Mouse (Mus musculus): ENCODE results near the gene Glis3. TPM values are rescaled to one million over a fixed set of nuclear protein-coding genes. Genes with fewer than 3 reads are reported as not detected.

Gene Glis3
- total RNA-seq, 2 experiments from 2014 or later, result 0.38 to 0.43 TPM

DNA sequence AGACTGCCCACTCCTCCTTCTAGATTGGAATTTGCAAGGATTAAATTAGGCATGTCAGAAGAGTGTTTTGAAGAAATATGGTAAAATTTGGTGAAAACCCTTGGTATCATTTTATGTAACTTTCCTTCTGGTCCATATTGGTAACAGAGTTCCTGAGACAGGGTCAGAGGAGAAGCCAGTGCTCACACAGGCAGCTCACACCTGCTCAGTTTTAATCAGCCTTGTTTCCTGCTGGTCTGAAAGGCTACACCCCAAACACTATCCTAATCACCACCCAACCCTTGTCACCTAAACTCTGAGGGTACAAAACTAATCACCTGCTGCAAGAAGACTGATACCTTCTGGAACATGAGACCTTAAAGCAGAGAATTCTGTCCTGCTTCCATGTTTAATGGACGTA lies 168.0 kb downstream of the Glis3 start:
- no peak for ATAC-seq (replicated peaks; ENCODE audit: low FRiP score, poor library complexity, severe bottlenecking)

DNA sequence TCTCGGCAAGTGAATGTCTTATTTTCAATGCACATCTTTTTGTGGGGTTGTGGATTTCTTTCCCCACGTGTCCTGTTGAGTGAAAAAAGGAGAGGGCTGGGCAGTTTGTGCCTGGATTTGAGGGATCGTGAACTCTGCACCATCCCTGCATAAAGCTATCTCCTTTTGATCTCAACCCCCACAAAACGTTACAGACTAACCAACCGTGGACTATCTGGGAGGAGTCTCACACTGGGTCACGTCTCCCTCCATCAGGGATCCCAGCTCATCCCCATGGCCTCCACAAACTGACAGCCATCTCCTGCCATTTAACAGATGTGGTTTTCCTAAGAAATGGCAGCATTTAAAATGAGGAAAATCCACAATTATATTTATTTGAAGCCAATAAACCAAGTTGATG lies 174.5 kb downstream of the Glis3 start:
- no peak for ATAC-seq (replicated peaks; ENCODE audit: low FRiP score, poor library complexity, severe bottlenecking)

DNA sequence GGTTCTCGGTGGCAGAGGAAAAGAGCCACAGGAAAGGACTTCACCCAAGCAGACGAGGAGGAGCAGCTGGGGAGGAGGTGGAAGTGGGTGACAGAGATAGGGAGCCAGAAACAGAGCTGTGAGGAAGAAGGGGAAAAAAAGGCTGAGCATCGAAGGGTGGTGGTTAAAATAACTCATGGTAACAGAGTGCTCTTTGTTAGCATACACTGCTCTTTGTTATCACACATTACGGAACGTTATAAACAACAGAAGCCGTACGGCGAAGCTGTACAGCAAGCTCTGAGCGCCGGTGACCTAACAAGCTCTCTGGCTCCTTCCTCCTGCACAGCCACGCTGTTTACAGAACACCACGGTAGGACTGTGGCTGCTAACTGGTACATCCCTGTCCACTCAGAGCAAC lies 176.9 kb downstream of the Glis3 start:
- no peak for ATAC-seq (replicated peaks; ENCODE audit: low FRiP score, poor library complexity, severe bottlenecking)

DNA sequence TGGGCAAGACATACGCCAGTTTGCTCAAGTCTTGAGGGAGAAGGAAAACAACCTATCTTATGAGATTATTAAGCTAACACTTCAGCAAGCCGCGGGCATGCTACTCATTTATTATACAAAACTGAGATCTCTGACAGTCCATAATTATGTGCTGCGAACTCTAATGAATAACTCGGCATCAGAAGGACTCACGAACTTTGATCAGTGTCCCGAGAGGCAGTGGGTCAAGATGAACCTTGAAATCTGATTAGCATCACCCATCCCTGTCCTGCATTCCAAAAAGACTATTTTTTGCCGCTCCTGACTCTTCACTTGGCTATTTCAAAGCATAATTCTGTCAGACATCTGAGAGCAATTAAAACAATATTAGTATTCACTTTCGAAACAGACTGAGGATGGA lies 178.9 kb downstream of the Glis3 start:
- no peak for ATAC-seq (replicated peaks; ENCODE audit: low FRiP score, poor library complexity, severe bottlenecking)

DNA sequence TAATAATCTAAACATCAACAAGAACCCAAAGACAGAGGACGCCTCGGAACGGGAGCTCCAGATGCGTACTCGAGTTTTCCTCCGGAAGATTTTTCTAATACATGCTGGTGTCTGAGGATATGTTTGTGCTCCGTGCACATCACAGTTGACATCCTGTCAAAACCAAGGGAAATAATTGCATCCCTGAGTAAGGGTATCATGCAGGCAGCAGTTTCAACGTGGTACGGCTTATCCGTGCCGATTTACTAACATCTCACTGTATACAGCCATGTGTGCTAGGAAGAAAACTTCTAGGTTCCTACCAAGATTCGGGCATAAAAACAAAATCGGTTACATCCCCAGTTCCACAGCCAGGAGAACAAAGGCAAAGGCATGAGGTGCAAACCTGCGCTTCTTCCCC lies 179.4 kb downstream of the Glis3 start:
- ATAC-seq (replicated peaks; ENCODE audit: low FRiP score, poor library complexity, severe bottlenecking), result no peak

DNA sequence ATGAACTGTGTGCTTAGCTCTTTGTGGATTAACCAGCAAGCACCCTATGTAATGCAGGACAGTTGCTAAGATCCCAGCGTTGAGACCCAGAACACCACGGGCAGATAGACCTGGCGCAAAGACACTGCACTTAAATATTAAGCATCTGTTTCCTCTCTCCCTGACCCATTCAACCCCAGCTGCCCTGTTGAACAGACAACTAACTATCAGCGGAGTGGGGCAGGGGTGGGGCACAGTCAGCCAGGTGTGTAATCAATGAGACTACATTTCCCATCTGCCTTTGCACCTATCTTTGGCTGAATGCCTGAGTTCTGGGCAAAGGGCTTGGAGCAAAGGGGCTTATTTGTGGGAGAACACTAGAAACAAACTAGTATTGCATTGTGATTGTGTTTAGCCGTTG lies 180.1 kb downstream of the Glis3 start:
- ATAC-seq (replicated peaks; ENCODE audit: low FRiP score, poor library complexity, severe bottlenecking), result no peak

DNA sequence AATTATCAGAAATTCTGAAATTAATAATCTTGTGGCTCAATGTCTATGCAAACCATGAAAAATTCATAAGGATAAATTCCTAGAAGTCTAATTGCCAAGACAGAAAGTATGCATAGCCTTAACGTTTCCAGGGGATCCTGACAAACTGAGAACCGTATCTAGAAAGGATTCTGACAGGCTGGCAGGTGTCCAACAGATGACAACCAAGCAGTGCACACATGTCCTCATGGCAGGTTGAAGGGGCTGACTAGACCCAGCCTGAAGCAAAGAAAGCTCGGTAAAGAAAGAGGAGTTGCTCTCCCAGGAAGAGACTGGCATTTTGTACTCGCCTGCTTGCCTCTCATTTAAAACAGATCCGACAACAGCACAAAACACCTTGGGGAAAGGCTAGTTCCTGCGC lies 184.0 kb downstream of the Glis3 start:
- ATAC-seq (replicated peaks; ENCODE audit: low FRiP score, poor library complexity, severe bottlenecking), result no peak

DNA sequence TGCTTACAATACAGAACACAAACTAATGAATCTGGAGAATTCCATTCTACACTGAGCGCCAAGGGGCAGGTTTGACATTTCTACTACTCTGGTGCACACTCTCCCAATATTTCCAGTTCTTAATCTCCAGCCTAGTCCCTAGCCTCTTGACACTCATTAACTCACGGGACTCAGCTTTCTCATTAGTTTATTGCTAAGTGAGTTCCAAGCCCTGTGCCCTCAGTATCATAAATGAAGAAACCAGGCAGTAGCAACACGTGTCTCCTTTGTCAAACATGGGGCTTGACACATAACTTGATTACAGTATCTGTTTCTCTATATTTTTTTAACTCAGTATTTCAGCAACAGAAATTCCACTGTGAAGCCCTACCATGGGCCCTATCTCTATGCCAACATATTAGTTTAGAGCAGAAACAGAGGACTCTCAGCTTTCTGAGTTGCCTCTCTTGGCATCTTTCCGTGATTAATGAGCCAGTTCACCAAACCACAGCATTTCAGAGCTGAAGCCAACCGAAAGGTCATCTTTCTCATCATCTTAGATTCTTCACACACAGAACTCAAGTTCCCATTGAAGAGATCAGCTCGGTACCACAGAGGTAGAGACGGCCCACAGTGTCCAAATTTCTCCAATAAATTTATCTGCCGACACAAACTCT lies 186.1 kb downstream of the Glis3 start:
- ATAC-seq (replicated peaks; ENCODE audit: low FRiP score, poor library complexity, severe bottlenecking), result no peak

DNA sequence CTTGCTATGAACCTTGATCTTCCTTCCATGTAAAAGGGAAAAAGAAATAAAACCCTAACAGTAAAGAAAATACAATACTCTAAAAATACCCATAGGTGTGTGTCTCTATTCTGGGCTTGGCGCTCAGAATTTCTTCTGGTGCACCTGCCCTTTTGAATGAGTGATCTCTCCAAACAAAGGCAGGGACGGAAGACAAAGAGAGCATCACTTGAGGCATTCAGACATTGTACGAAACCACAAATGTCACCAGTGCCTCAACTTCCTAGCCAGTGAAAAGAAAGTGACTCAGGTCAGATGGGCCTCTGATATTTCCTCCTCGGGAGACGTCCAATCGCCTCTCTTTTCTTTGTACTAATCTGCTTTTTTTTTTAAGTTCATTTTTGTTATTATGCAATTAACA lies 201.8 kb downstream of the Glis3 start:
- ATAC-seq (replicated peaks; ENCODE audit: low FRiP score, poor library complexity, severe bottlenecking), result no peak

DNA sequence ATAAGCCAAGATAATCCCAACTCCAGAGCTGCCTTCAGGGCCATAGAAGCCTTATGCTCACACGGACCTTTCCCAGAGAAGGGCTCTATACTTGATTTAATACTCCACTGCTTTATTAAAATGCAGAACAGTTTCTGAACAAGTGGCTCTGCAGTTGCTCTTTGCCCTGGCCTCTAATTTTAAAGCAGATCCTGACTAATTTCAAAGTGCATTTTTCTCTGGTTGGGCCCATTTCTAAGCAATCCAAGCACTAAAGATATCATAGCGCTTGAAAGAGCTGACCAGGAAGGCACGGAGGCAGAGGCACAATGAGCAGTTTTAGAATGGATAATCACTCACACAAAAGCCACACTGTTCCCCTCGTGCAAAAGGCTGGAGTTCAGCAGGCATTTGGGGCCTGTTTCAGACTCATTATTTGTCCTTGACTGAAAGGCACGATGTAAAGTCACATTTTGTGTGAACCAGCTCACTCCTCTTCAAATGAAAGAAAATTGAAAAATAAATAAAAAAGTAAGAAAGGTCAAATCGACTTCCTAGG lies 202.5 kb downstream of the Glis3 start:
- ATAC-seq (replicated peaks; ENCODE audit: low FRiP score, poor library complexity, severe bottlenecking), result no peak

DNA sequence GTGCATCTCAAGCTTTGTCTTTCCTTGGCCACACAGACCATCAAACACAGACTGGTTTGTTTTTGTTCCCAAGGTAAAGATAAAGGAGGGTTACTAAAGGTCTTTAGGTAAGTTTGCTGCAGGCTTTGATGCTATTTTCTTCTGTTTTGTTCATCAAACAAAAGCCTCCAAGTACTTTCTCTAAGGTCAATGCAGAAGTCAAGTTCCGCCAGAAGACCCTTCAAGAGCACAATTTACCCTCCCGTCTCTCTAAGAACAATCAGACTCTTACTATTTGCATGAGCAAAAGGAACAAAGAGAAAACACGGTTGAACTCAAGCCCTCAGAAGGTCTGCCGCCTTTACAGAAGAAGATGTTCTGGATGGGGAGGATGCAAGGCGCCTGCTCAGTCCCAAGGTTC lies 206.3 kb downstream of the Glis3 start:
- ATAC-seq (replicated peaks; ENCODE audit: low FRiP score, poor library complexity, severe bottlenecking), result no peak

DNA sequence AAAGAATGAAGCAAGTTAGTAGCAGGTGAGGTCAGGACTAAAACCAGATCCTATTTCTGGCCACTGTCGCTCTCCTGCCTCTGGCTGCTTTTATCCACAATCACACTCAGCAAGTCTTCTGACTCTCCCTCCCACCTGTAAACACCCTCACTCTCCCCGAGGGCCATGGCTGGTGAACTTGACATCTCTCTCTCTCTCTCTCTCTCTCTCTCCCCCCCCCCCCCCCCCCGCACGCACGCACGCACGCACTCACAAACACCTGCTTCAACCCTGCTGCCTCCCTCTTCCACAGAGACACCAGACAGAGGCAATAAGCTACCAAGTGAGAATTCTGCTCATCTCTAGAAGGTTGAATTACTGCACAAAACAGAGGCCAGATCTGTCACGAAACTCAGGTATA lies 208.7 kb downstream of the Glis3 start:
- no peak for ATAC-seq (replicated peaks; ENCODE audit: low FRiP score, poor library complexity, severe bottlenecking)

DNA sequence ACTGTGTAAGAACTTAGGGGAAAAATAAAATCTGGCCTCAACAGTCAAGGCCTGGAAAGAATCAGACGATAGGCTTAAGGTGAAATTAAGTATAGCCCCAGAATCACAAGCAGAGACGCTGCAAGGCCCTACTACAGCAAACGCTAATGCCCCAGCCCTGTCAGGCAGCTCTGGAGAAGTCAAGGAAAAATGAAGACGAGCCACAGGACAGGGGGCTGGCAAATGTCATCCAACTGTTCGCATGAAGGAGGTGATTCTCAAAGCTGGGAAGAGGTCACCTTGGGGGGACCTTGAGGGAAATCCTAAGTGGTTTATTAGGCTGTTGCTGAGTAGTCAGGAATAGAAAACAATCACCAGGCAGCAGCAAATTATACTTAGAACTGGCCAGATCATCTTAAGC lies 214.1 kb downstream of the Glis3 start:
- ATAC-seq (replicated peaks; ENCODE audit: low FRiP score, poor library complexity, severe bottlenecking), result no peak

DNA sequence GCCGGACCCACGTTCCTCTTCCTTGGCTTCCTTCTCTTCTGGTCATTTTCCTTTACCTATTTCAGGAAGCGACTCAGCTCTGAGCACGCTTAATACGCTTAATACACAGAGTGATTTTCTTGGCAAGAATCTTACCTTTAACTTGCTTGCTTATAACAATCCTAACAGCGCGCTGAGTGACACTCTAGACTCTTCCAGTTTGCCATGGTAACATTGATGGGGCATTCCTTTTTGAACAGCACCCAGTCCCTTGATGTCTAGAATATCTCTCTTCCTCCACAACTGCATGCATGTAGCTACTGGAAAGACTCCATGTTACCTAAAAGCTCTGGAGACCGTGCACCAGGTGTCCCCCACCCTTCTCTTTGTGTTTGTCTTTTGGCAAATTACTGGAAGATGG lies 225.5 kb downstream of the Glis3 start:
- ATAC-seq (replicated peaks; ENCODE audit: low FRiP score, poor library complexity, severe bottlenecking), result no peak

DNA sequence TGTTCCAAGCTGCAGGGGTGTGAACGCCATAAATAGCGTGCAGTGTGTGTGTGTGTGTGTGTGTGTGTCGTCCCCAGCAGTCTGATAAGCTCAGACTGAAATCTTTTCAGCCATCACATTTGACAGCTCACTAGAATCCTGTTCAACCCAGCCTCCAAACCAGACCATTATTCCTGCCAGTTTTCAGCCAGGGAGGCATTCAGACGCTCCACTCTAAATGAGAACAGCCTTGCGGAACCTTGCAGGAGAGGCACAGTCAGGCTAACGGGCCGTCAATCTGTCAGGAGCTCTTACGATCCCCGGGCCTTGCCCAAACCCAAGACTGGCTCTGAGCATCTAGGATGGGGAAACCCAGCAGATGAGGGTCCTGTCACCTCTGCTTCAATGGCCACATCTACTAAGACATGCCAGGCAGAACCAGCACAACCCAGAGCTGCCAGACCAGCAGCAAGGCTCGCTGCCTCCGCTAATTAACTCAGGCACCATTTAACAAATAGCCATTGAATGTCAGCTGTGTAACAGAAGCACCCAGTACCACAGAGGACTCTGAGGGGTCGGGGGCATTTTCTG lies 226.8 kb downstream of the Glis3 start:
- no peak for ATAC-seq (replicated peaks; ENCODE audit: low FRiP score, poor library complexity, severe bottlenecking)

DNA sequence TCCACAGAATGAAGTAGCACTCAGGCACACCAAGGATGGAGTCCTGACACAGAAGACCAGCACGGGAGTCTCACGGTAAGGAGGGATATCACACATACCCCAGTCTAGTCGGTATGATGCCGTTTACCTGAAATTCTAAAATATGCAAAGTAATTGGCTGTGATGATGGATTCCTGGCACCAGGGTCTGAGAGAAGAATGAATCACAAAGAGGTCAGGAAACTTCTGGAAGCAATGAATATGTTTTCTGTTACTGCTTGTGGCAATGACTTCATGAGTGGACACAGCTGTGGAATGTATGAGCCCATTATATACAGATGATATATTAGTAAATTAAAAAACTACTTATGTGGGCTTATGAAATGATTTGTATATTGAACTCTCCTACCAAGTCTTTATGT lies 231.1 kb downstream of the Glis3 start:
- no peak for ATAC-seq (replicated peaks; ENCODE audit: low FRiP score, poor library complexity, severe bottlenecking)

DNA sequence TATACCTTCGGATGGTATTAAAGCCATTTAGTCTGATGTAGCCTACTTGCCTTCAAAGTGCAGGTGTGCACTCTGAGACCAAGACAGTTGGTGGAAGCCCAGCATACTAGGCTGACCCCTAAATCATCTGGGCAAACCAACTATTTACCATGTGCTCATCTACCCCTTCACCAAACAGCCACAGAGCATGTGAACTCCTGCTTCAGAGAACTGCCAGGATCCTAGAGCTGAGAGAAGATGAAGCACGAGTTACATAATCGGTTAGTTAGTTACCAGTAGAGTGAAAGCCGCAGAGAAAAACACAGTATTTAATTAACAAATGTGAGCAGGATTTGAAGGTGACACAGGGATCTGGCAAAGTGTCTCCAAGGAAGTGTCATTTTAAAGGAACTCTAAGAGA lies 237.7 kb downstream of the Glis3 start:
- no peak for ATAC-seq (replicated peaks; ENCODE audit: low FRiP score, poor library complexity, severe bottlenecking)

DNA sequence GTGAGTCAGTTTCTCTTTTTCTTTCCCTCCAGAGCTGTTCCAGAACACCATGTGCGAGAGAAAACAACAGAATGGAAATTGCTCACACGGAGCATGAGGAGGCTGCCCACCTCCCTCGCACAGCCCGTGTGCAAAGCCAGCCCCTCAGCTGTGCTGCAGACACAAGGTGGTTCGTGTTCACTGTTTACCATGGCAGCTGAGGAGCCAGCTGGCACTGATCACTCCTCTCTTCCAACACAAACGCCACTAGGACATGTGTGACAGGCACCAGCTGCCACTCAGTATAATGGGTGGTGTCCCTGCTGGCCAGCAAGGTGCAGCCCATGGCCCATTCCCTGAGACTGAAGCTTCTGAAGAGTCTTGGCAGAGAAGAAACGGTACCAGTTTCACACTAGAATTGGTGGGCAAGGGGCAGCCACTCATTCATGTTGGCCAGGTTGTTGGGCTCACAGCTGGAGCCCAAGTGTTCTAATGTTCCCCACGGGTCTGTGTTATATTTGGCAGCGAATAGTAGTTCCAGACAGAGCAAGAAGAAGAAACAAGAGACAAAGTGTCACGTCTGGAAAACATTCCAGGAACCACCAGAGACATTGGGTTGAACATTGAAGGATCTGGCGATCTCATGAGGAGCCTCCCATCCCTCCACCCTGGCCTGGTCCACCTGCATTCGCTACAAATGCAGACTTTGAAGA lies 243.3 kb downstream of the Glis3 start:
- no peak for ATAC-seq (replicated peaks; ENCODE audit: low FRiP score, poor library complexity, severe bottlenecking)

DNA sequence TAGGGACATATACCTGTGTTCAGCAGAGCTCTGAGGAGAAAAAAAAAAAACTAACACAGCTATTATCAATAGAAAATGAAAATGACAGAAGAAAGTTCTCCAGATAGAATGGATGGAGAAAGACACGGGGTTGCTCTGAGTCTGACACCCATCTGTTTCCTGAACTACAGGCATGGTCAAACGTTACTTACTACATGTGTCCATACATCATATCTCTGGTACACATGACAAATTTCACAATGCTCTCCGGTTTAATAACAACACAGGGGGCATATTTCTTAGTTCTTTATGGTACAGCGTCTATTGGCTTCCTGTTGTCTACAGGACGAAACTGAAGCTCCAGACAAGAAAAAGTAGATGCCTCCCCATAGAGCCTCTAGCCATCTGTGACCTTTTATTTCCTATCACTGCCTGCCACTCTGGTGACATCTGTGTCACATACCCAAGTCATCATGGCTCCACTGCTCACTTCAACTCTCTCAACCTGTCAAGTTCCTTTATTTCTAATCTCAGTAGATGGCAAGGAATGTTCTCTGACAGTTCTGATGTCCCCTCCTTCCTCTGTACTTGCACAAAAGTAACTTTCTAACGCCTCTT lies 251.6 kb downstream of the Glis3 start:
- ATAC-seq (replicated peaks; ENCODE audit: low FRiP score, poor library complexity, severe bottlenecking), result no peak

DNA sequence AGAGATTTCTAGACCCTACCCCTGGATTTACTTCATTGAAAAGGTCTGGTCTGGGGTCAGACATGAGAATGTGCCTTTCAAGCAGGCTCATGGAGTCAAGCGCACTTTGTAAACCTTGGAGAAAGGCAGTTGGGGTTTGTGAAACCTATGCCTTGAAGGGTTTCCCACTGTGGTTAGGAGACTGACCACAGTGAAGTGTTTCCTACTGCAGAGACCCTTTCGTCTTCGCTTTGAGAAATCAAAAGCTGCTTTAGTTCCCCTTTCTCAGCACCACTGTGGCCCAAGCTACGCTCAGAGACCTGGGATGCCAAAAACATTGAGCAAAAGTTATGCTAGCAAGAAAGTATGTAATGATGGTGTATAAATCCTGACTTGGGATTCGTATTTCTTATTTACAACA lies 255.7 kb downstream of the Glis3 start:
- no peak for ATAC-seq (replicated peaks; ENCODE audit: low FRiP score, poor library complexity, severe bottlenecking)

DNA sequence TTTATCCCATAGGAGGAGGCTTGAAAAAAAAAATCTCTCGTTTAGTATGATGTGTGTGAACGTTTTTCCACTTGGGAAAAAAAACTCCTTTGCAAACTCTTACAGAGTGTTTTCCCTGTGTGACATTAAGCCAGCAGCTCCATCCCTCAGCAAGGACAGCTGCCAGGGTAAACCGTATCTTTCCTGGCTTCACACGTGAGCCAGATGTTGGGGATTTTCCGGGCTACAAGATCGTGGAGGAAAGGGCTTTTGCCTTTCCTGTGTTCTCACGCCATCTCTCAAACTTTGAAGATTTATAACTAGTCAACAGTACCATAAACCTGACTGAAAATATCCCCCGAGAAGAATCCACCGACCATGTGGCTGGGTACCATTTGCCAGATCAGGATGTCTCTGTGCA lies 256.9 kb downstream of the Glis3 start:
- ATAC-seq (replicated peaks; ENCODE audit: low FRiP score, poor library complexity, severe bottlenecking), result no peak

Measured in erythroblast, adult 5-6 weeks (primary cell).